Mouse (Mus musculus) left cerebral cortex, postnatal 4 days (tissue): ENCODE data around the gene Plscr4. TPM values are rescaled to one million over a fixed set of nuclear protein-coding genes. Genes with fewer than 3 reads are reported as not detected.

Experiments
- DNase-seq: peaks from one replicate; pipeline ENCODE4 v3.0.0-alpha.2; 2022
- intact Hi-C: fragments of 180-260 bp; cut with DNase I; formaldehyde crosslinking; loops from one replicate; pipeline ENCODE4 v1.15.1; 2025
- total RNA-seq, 2 experiments: library from RNA; stranded (reverse); gene quantifications; 2 replicates each; pipeline ENCODE4 v1.2.3; 2021

Plscr4 gene
- total RNA-seq, result under 1 TPM; 0.68 to 0.99 TPM

- peak; percentile 49 for DNase-seq
- intact Hi-C loops, result no loop called here
These were observed at the start of gene Plscr4 for GRCm38 (mm10) chr9:92457261-92458058. Gene Plscr4, plus strand, starts transcription at chr9:92457373.

GRCm38 (mm10) chr9:92410225-92410624 lies 46.9 kb upstream of the Plscr4 start:
- intact Hi-C loops, result no loop called here
- no peak for DNase-seq

- intact Hi-C loops, result no loop called here
- no peak for DNase-seq
These were observed 45.1 kb upstream of the Plscr4 start for GRCm38 (mm10) chr9:92412045-92412444.

GRCm38 (mm10) chr9:92413684-92414083 lies 43.5 kb upstream of the Plscr4 start:
- intact Hi-C loops, result no loop called here
- DNase-seq, result no peak

- no peak for DNase-seq
- intact Hi-C loops, result no loop called here
These were observed 19.4 kb upstream of the Plscr4 start for GRCm38 (mm10) chr9:92437781-92438180.

GRCm38 (mm10) chr9:92441468-92441867 lies 15.7 kb upstream of the Plscr4 start:
- no peak for DNase-seq
- intact Hi-C loops, result no loop called here

GRCm38 (mm10) chr9:92444536-92444935 lies 12.6 kb upstream of the Plscr4 start:
- DNase-seq, result no peak
- intact Hi-C loops, result no loop called here

GRCm38 (mm10) chr9:92456605-92457004 lies 568 bp upstream of the Plscr4 start:
- intact Hi-C loops, result no loop called here
- no peak for DNase-seq

GRCm38 (mm10) chr9:92458059-92458402 lies 858 bp downstream of the Plscr4 start:
- no peak for DNase-seq
- intact Hi-C loops, result no loop called here

GRCm38 (mm10) chr9:92458418-92458817 lies 1.2 kb downstream of the Plscr4 start:
- DNase-seq, result no peak
- intact Hi-C loops, result no loop called here

- intact Hi-C loops, result no loop called here
- DNase-seq, result no peak
These were observed 10.6 kb downstream of the Plscr4 start for GRCm38 (mm10) chr9:92467724-92468123.

- intact Hi-C loops, result no loop called here
- DNase-seq, result no peak
These were observed 15.2 kb downstream of the Plscr4 start for GRCm38 (mm10) chr9:92472256-92472855.

GRCm38 (mm10) chr9:92473178-92473577 lies 16.0 kb downstream of the Plscr4 start:
- intact Hi-C loops, result no loop called here
- no peak for DNase-seq

- intact Hi-C loops, result no loop called here
- DNase-seq, result no peak
These were observed 17.1 kb downstream of the Plscr4 start for GRCm38 (mm10) chr9:92474244-92474643.

GRCm38 (mm10) chr9:92481663-92482062 lies 24.5 kb downstream of the Plscr4 start:
- no peak for DNase-seq
- intact Hi-C loops, result no loop called here

GRCm38 (mm10) chr9:92482551-92482950 lies 25.4 kb downstream of the Plscr4 start:
- intact Hi-C loops, result no loop called here

GRCm38 (mm10) chr9:92484710-92485267 lies 27.6 kb downstream of the Plscr4 start:
- intact Hi-C loops, result no loop called here

More at GRCm38 (mm10) chr9:92482551-92482950, 25.4 kb downstream of the Plscr4 start:
- DNase-seq, result peak; percentile 19

GRCm38 (mm10) chr9:92489857-92490256 lies 32.7 kb downstream of the Plscr4 start:
- intact Hi-C loops, result no loop called here
- no peak for DNase-seq

More at GRCm38 (mm10) chr9:92484710-92485267, 27.6 kb downstream of the Plscr4 start:
- DNase-seq, result no peak

- DNase-seq, result no peak
- intact Hi-C loops, result no loop called here
These were observed 33.1 kb downstream of the Plscr4 start for GRCm38 (mm10) chr9:92490319-92490718.

GRCm38 (mm10) chr9:92491274-92491673 lies 34.1 kb downstream of the Plscr4 start:
- intact Hi-C loops, result no loop called here
- no peak for DNase-seq

GRCm38 (mm10) chr9:92499710-92500410 lies 42.7 kb downstream of the Plscr4 start:
- intact Hi-C loops, result loop anchor here (10.0 kb wide), 1 partner anchor 375 kb away; no protein-coding TSS in a partner anchor
- peak; percentile 90 for DNase-seq
